ENCODE assay signal across 23 mouse cellular contexts in genomic region chr13:73461551-73461950, GRCm38 (mm10). TPM values are rescaled to one million over a fixed set of nuclear protein-coding genes. Genes with fewer than 3 reads are reported as not detected.
DNase-seq lines count a peak whose midpoint lies in the region; ATAC-seq and TF ChIP-seq lines count a peak whose summit lies in the region.
"Had no signal": no experiment of that assay in that cellular context is flagged by ENCODE, and none has a peak within 500 bp of the region (broad histone marks: within the 10 kb centered on the region; RNA-seq: fewer than 3 reads in every experiment).

No protein-coding gene starts in this region.

- no peak overlapping the region for H3K4me2 ChIP-seq in hindbrain, embryonic 11.5 days (replicated peaks; ENCODE audit: low read depth, low read length)
- H3K4me2 ChIP-seq: embryonic facial prominence, embryonic 15.5 days; forebrain, embryonic 15.5 days; heart, embryonic 11.5 days; heart, embryonic 15.5 days; hindbrain, embryonic 15.5 days had no signal

- no peak for TF ChIP-seq RAD21 in MEL (IDR thresholded peaks at IDR 0.05; ENCODE audit: low read depth, low read length)

- H3K4me3 ChIP-seq in liver, adult 2 months (ENCODE audit: insufficient read depth, low read depth, low read length) = no peak overlapping the region
- H3K4me3 ChIP-seq in MEL (ENCODE audit: control insufficient read depth in 1 of 2, insufficient read depth in 1 of 2, low read depth in 2 of 2, low read length in 2 of 2) = no peak overlapping the region
- H3K4me3 ChIP-seq in hindbrain, embryonic 11.5 days (ENCODE audit: low read depth, low read length) = no peak overlapping the region
- H3K4me3 ChIP-seq: embryonic facial prominence, embryonic 15.5 days; forebrain, embryonic 15.5 days; heart, adult 2 months; heart, embryonic 15.5 days; hindbrain, embryonic 10.5 days; hindbrain, embryonic 15.5 days had no signal

- no peaks in the 10 kb centered on the region for H3K36me3 ChIP-seq in liver, adult 2 months (ENCODE audit: control insufficient read depth, insufficient read depth, low read length)
- peaks cover 0 to 23% of the 10 kb centered on the region in 2 experiments; a peak in 2 of 4 replicates for H3K36me3 ChIP-seq in MEL (ENCODE audit: control insufficient read depth in 1 of 2, insufficient read depth in 2 of 2, low read length in 2 of 2)
- no peaks in the 10 kb centered on the region for H3K36me3 ChIP-seq in hindbrain, embryonic 11.5 days (ENCODE audit: control insufficient read depth, insufficient read depth, low read length)
- H3K36me3 ChIP-seq: embryonic facial prominence, embryonic 15.5 days; forebrain, embryonic 15.5 days; heart, embryonic 15.5 days; hindbrain, embryonic 10.5 days; hindbrain, embryonic 15.5 days had no signal

- H3K9ac ChIP-seq in liver, adult 2 months (ENCODE audit: low read depth, low read length) = no peak overlapping the region
- no peak overlapping the region for H3K9ac ChIP-seq in MEL (ENCODE audit: control insufficient read depth, low read depth, low read length, poor library complexity, severe bottlenecking)
- no peak overlapping the region for H3K9ac ChIP-seq in hindbrain, embryonic 11.5 days (ENCODE audit: low read depth, low read length)
- H3K9ac ChIP-seq: embryonic facial prominence, embryonic 15.5 days; forebrain, embryonic 15.5 days; heart, embryonic 15.5 days; hindbrain, embryonic 15.5 days had no signal

- no peaks in the 10 kb centered on the region for H3K27me3 ChIP-seq in liver, adult 2 months (ENCODE audit: control insufficient read depth, insufficient read depth, low read length)
- no peaks in the 10 kb centered on the region for H3K27me3 ChIP-seq in MEL (ENCODE audit: control insufficient read depth in 1 of 2, insufficient read depth in 2 of 2, low read length in 2 of 2)
- no peaks in the 10 kb centered on the region for H3K27me3 ChIP-seq in hindbrain, embryonic 11.5 days (ENCODE audit: control insufficient read depth, insufficient read depth, low read length)
- H3K27me3 ChIP-seq: CH12.LX; embryonic facial prominence, embryonic 15.5 days; forebrain, embryonic 15.5 days; heart, embryonic 15.5 days; hindbrain, embryonic 15.5 days had no signal

- H3K79me2 ChIP-seq in liver, adult 2 months (ENCODE audit: control insufficient read depth, insufficient read depth, low read length) = no peaks in the 10 kb centered on the region
- no peaks in the 10 kb centered on the region for H3K79me2 ChIP-seq in MEL (ENCODE audit: control insufficient read depth, insufficient read depth, low read length, poor library complexity)

- no peaks in the 10 kb centered on the region for H3K9me3 ChIP-seq in MEL (replicated peaks; ENCODE audit: insufficient read depth, low read length)
- no peaks in the 10 kb centered on the region for H3K9me3 ChIP-seq in hindbrain, embryonic 11.5 days (ENCODE audit: control insufficient read depth, low read length)
- H3K9me3 ChIP-seq: embryonic facial prominence, embryonic 15.5 days; forebrain, embryonic 15.5 days; heart, embryonic 15.5 days; hindbrain, embryonic 10.5 days; hindbrain, embryonic 15.5 days had no signal

- H3K4me1 ChIP-seq in liver, adult 2 months (ENCODE audit: control insufficient read depth, insufficient read depth, low read length) = no peaks in the 10 kb centered on the region
- peaks cover 6 to 27% of the 10 kb centered on the region in 2 experiments; a peak in 3 of 4 replicates for H3K4me1 ChIP-seq in MEL (ENCODE audit: control insufficient read depth in 1 of 2, insufficient read depth in 2 of 2, low read length in 2 of 2)
- H3K4me1 ChIP-seq in hindbrain, embryonic 11.5 days (replicated peaks; ENCODE audit: control insufficient read depth, insufficient read depth, low read length) = no peaks in the 10 kb centered on the region
- H3K4me1 ChIP-seq: embryonic facial prominence, embryonic 15.5 days; heart, embryonic 15.5 days; hindbrain, embryonic 10.5 days had no signal

- peak; percentile 7 for DNase-seq in liver, adult 2 months (ENCODE audit: extremely low read depth, low read depth, low spot score)
- DNase-seq in liver (no peak), MEL (ENCODE audit: low read depth, low spot score) (peak; percentile 54)
- no peak for DNase-seq in hindbrain, embryonic 11.5 days (ENCODE audit: low spot score)
- no peak for DNase-seq in lung, postnatal 10 days
- no peak for DNase-seq in kidney, adult 9 months
- DNase-seq: adrenal gland, adult 2 months; adrenal gland, postnatal 25 days; cerebellum, adult 2 months; cerebellum, postnatal 10 days; embryo, embryonic 11 days; gastrocnemius, postnatal 36 days; heart, adult 2 months; heart, postnatal 14 days had no signal

- no peak overlapping the region for H3K27ac ChIP-seq in liver, adult 2 months (replicated peaks; ENCODE audit: insufficient read depth, low read depth, low read length)
- no peak overlapping the region for H3K27ac ChIP-seq in MEL (ENCODE audit: control insufficient read depth, low read depth, low read length)
- H3K27ac ChIP-seq in hindbrain, embryonic 11.5 days (ENCODE audit: low read depth, low read length) = no peak overlapping the region
- H3K27ac ChIP-seq: embryonic facial prominence, embryonic 15.5 days; forebrain, embryonic 15.5 days; heart, adult 2 months; heart, embryonic 15.5 days; hindbrain, embryonic 10.5 days; hindbrain, embryonic 15.5 days had no signal

- TF ChIP-seq EP300 in MEL (IDR thresholded peaks at IDR 0.05; ENCODE audit: low read depth in 1 of 2, low read length in 2 of 2) = no peak

- no peak for TF ChIP-seq CTCF in liver, adult 2 months (IDR thresholded peaks at IDR 0.05; ENCODE audit: low read depth, low read length)
- TF ChIP-seq CTCF in MEL (IDR thresholded peaks at IDR 0.05 in 2 of 3, conservative IDR thresholded peaks at IDR 0.05 in 1 of 3; ENCODE audit: control insufficient read depth in 1 of 3, insufficient read depth in 1 of 3, low read depth in 2 of 3, low read length in 3 of 3, poor library complexity in 1 of 3, severe bottlenecking in 1 of 3) = no peak

- peak; percentile 42 to 60; a peak in 3 of 4 replicates for ATAC-seq in hematopoietic stem cell, adult 5-6 weeks (replicated peaks in 1 of 2; ENCODE audit: insufficient read depth in 1 of 2, low FRiP score in 2 of 2, low TSS enrichment in 1 of 2, low read depth in 1 of 2, poor library complexity in 2 of 2, severe bottlenecking in 2 of 2)
- peak; percentile 24; the same call in 1 of the 2 replicates for ATAC-seq in neutrophil, adult 5-6 weeks (ENCODE audit: extremely low read depth, insufficient number of reproducible peaks, low FRiP score, poor library complexity, severe bottlenecking)
- ATAC-seq in hindbrain, embryonic 11.5 days (ENCODE audit: low FRiP score) = no peak
- ATAC-seq: forebrain, embryonic 15.5 days had no signal

- no peak for TF ChIP-seq POLR2A in liver, adult 2 months (IDR thresholded peaks at IDR 0.05; ENCODE audit: extremely low read depth, insufficient read depth, low read length)
- TF ChIP-seq POLR2A in MEL (IDR thresholded peaks at IDR 0.05; ENCODE audit: control insufficient read depth in 1 of 2, insufficient read depth in 1 of 2, low read depth in 1 of 2, low read length in 2 of 2, poor library complexity in 1 of 2) = no peak

TF ChIP-seq in MEL, 35 proteins besides CTCF, POLR2A, EP300 and RAD21:
- no peak for TF ChIP-seq USF1 (IDR thresholded peaks at IDR 0.05; ENCODE audit: low read depth, low read length)
- no peak for TF ChIP-seq GATA1 (IDR thresholded peaks at IDR 0.05; ENCODE audit: low read depth, low read length)
- TF ChIP-seq UBTF (IDR thresholded peaks at IDR 0.05; ENCODE audit: borderline replicate concordance, insufficient read depth, low read depth, low read length) = no peak
- TF ChIP-seq MEF2A (IDR thresholded peaks at IDR 0.05; ENCODE audit: extremely low read depth, insufficient replicate concordance, low read depth, low read length, poor library complexity, severe bottlenecking) = no peak
- no peak for TF ChIP-seq CHD1 (IDR thresholded peaks at IDR 0.05; ENCODE audit: low read depth, low read length)
- TF ChIP-seq GABPA (IDR thresholded peaks at IDR 0.05; ENCODE audit: low read depth, low read length) = no peak
- TF ChIP-seq TCF12 (IDR thresholded peaks at IDR 0.05; ENCODE audit: low read depth, low read length) = no peak
- TF ChIP-seq CHD2 (IDR thresholded peaks at IDR 0.05; ENCODE audit: low read length) = no peak
- no peak for TF ChIP-seq ZC3H11A (IDR thresholded peaks at IDR 0.05; ENCODE audit: low read depth, low read length)

RNA-seq across cellular contexts. Expression of gene Lpcat1, which starts 5.4 kb away (rescaled TPM):
- 2.8 and 2.9 TPM in 2 replicates for total RNA-seq in liver, adult 2 months (2014; rRNA removed)
- polyA plus RNA-seq in liver, adult 2 months (2012; rRNA removed) = 2.2 and 2.5 TPM in 2 replicates
- total RNA-seq in MEL (2012; rRNA removed) = 30.5 and 38.8 TPM in 2 replicates
- 10 to 100 TPM in 1 of 2 experiments, not detected in 1; 31.5 TPM for polyA plus RNA-seq in MEL (2012; ENCODE audit: insufficient read depth in 1 of 2, insufficient read length in 2 of 2, low read depth in 1 of 2, low replicate concordance in 2 of 2, missing spikeins in 1 of 2)
- 19.4 and 22.5 TPM in 2 replicates for total RNA-seq in hematopoietic stem cell, adult 5-6 weeks (2017)
- total RNA-seq in neutrophil, adult 5-6 weeks (2017) = 55.7 and 62.5 TPM in 2 replicates
- polyA plus RNA-seq in hindbrain, embryonic 11.5 days (2014; fragmentation: Nextera tagmentation; extraction: Ambion mirVana) = 51.2 and 51.5 TPM in 2 replicates

Comparison
In these comparisons a context has a peak if more than half of its experiments do, and no peak if none do; other contexts are left out.
1. DNase-seq: peak in liver, adult 2 months (single experiment) and MEL (single experiment); none in liver (single experiment), hindbrain, embryonic 11.5 days (single experiment), lung, postnatal 10 days (single experiment) and kidney, adult 9 months (single experiment).